Mouse (Mus musculus) brain, embryonic 14.5 days (tissue): ENCODE measurements at regions not wholly inside any gene's neighbourhood (a gene's known extent, or its start where the extent isn't known, plus 50 kb on each side); places are given as distances from the start of the nearest gene placed in this dataset.

Source experiments
- CTCF ChIP-seq: fragments of 200-500 bp; IDR thresholded peaks from 2 replicates; pipeline ENCODE4 v1.5.1; 2012; ENCODE audit warnings: inconsistent platforms, mild to moderate bottlenecking, moderate library complexity, borderline replicate concordance; ENCODE audit not compliant: insufficient read depth, insufficient read length; ENCODE audit errors: extremely low read depth
- POLR2A ChIP-seq: fragments of 200-500 bp; IDR thresholded peaks from 2 replicates; pipeline ENCODE4 v1.6.1; 2012; ENCODE audit warnings: mild to moderate bottlenecking, inconsistent platforms, borderline replicate concordance; ENCODE audit not compliant: poor library complexity, insufficient read depth, insufficient read length, severe bottlenecking; ENCODE audit errors: extremely low read depth

GRCm38 (mm10) chr13:50092537-50092936 is 157.6 kb downstream of the Gm906 start:
- TF ChIP-seq CTCF (no peak), POLR2A (no peak)
